Comparison of ENCODE assay signal across 13 mouse cellular contexts in genomic region chr17:46876371-46876950, GRCm38 (mm10). TPM values are rescaled to one million over a fixed set of nuclear protein-coding genes. Genes with fewer than 3 reads are reported as not detected.
DNase-seq lines count a peak whose midpoint lies in the region; ATAC-seq and TF ChIP-seq lines count a peak whose summit lies in the region.
"Had no signal": no experiment of that assay in that cellular context is flagged by ENCODE, and none has a peak within 500 bp of the region (broad histone marks: within the 10 kb centered on the region; RNA-seq: fewer than 3 reads in every experiment).

No protein-coding gene starts in this region.

- peak overlapping the region; percentile 36; the same call in 1 of the 2 replicates for H3K27ac ChIP-seq in kidney, postnatal 0 days

- no peak for TF ChIP-seq CTCF in kidney, postnatal 0 days (IDR thresholded peaks at IDR 0.05; ENCODE audit: low read depth)

- H3K4me1 ChIP-seq in kidney, postnatal 0 days (replicated peaks; ENCODE audit: insufficient read depth, low read length) = peaks cover 5% of the 10 kb centered on the region; the same call in 1 of the 2 replicates

- no peaks in the 10 kb centered on the region for H3K79me2 ChIP-seq in myocyte (ENCODE audit: control insufficient read depth, insufficient read depth)

- DNase-seq in lung, adult 18-20 months = peak; percentile 57 to 77
- DNase-seq in lung, postnatal 14 days = no peak
- peak; percentile 39 for DNase-seq in embryo, embryonic 11 days
- DNase-seq in kidney, postnatal 0 days (ENCODE audit: low spot score) = no peak
- no peak for DNase-seq in cerebellum, adult 11-12 months
- DNase-seq in cerebellum, adult 18-20 months = no peak
- DNase-seq: cerebellum, postnatal 10 days had no signal

- H3ac ChIP-seq in myocyte (ENCODE audit: control insufficient read depth, insufficient read length) = no peak overlapping the region

- no peak overlapping the region for H3K9ac ChIP-seq in kidney, postnatal 0 days (ENCODE audit: low read depth, low read length)

- no peaks in the 10 kb centered on the region for H3K9me3 ChIP-seq in kidney, postnatal 0 days (replicated peaks; ENCODE audit: low read length)

- no peak overlapping the region for H3K4me3 ChIP-seq in kidney, postnatal 0 days (replicated peaks; ENCODE audit: low read depth, low read length)
- H3K4me3 ChIP-seq in myocyte = no peak overlapping the region

- 0 out of 2 replicates have a peak, but pooled peaks have one; percentile 65 for ATAC-seq in kidney, postnatal 0 days (replicated peaks; ENCODE audit: low FRiP score, low read depth)
- ATAC-seq in monocyte, adult 5-6 weeks (replicated peaks; ENCODE audit: insufficient number of reproducible peaks, low FRiP score, low TSS enrichment, poor library complexity, severe bottlenecking) = no peak
- ATAC-seq: forebrain, embryonic 16.5 days had no signal

- H3K4me2 ChIP-seq in kidney, postnatal 0 days (ENCODE audit: low read length) = no peak overlapping the region
- peak overlapping the region; percentile 68 for H3K4me2 ChIP-seq in myocyte (ENCODE audit: low read depth)

- H3K27me3 ChIP-seq in kidney, postnatal 0 days (ENCODE audit: insufficient read depth, low read length) = no peaks in the 10 kb centered on the region
- H3K27me3 ChIP-seq in myocyte (ENCODE audit: control insufficient read depth, insufficient read depth, insufficient read length) = no peaks in the 10 kb centered on the region

- H3K36me3 ChIP-seq in kidney, postnatal 0 days (ENCODE audit: insufficient read depth, low read length) = no peaks in the 10 kb centered on the region
- H3K36me3 ChIP-seq in myocyte (ENCODE audit: control insufficient read depth, insufficient read depth) = no peaks in the 10 kb centered on the region

- whole genome bisulfite sequencing in kidney, postnatal 0 days = 61% methylated on average over 8 of the region's 8 CpGs

- no peak for TF ChIP-seq POLR2A in myocyte (IDR thresholded peaks at IDR 0.05; ENCODE audit: insufficient read length, low read depth)

TF ChIP-seq in myocyte, 11 proteins besides CTCF, POLR2A, EP300 and RAD21:
- TF ChIP-seq POLR2AphosphoS2 (IDR thresholded peaks at IDR 0.05; ENCODE audit: insufficient read length, low read depth) = no peak

RNA-seq across cellular contexts. Expression of gene Tbcc, which starts 14.0 kb away (rescaled TPM):
- polyA plus RNA-seq in kidney, postnatal 0 days (2015; fragmentation: Nextera tagmentation; extraction: Ambion mirVana) = 58.2 and 71.4 TPM in 2 replicates
- polyA plus RNA-seq in myocyte (2012; fragmentation: generic; extraction: Trizol) = 46.1 TPM
- 6.9 to 17.1 TPM (median 7.5 TPM) in 3 replicates for total RNA-seq in monocyte, adult 5-6 weeks (2017)

RNA-seq across cellular contexts. Expression of gene Bicral, which starts 18.2 kb away (rescaled TPM):
- polyA plus RNA-seq in kidney, postnatal 0 days (2015; fragmentation: Nextera tagmentation; extraction: Ambion mirVana) = 2.9 and 4.1 TPM in 2 replicates
- 5.1 TPM for polyA plus RNA-seq in myocyte (2012; fragmentation: generic; extraction: Trizol)
- total RNA-seq in monocyte, adult 5-6 weeks (2017) = 15.0 to 38.1 TPM (median 25.2 TPM) in 3 replicates

RNA-seq across cellular contexts. Expression of gene Prph2, which starts 33.8 kb away (rescaled TPM):
- 0.11 and 0.16 TPM in 2 replicates for polyA plus RNA-seq in kidney, postnatal 0 days (2015; fragmentation: Nextera tagmentation; extraction: Ambion mirVana)
- not detected for polyA plus RNA-seq in myocyte (2012; fragmentation: generic; extraction: Trizol)
- total RNA-seq in monocyte, adult 5-6 weeks (2017) = not detected in 3 replicates
- total RNA-seq: adrenal gland, adult 18-20 months had no signal
- polyA plus RNA-seq: forebrain, embryonic 16.5 days; heart, embryonic 14.5 days; lung, embryonic 16.5 days had no signal

Comparison
In these comparisons a context has a peak if more than half of its experiments do, and no peak if none do; other contexts are left out.
1. DNase-seq: peak in lung, adult 18-20 months (2 of 2) and embryo, embryonic 11 days (single experiment); none in lung, postnatal 14 days (single experiment), kidney, postnatal 0 days (single experiment), cerebellum, adult 11-12 months (single experiment) and cerebellum, adult 18-20 months (0 of 2).